In genomic region chr6:17461435-17461834, GRCm38 (mm10) we compare ENCODE assay signal across 14 mouse cellular contexts.
"Had no signal": no experiment of that assay in that cellular context is flagged by ENCODE, and none has a peak within 500 bp of the region (broad histone marks: within the 10 kb centered on the region; RNA-seq: fewer than 3 reads in every experiment).

No protein-coding gene starts in this region.

- H3K4me3 ChIP-seq: lung, embryonic 15.5 days; megakaryocyte, embryonic 14.5 days; midbrain, embryonic 13.5 days; midbrain, embryonic 15.5 days; neural tube, embryonic 13.5 days; neural tube, embryonic 15.5 days; stomach, embryonic 15.5 days had no signal

- DNase-seq: lung, adult 18-20 months; lung, postnatal 14 days; lung, postnatal 36 days; right cerebral cortex, postnatal 14 days; thymus, adult 2 months; thymus, postnatal 25 days; thymus, postnatal 4 days had no signal
